Mouse (Mus musculus) heart, postnatal 0 days (tissue): ENCODE results near the gene Urm1. TPM values are rescaled to one million over a fixed set of nuclear protein-coding genes. Genes with fewer than 3 reads are reported as not detected.

Experiments used
- ATAC-seq: fragments of 200-750 bp; cut with Nextera tagmentation; 2 replicates; pipeline ENCODE4 v1.8.0; 2017; ENCODE audit warnings: low read depth, moderate number of reproducible peaks, moderate library complexity; ENCODE audit not compliant: insufficient read depth
- DNase-seq: peaks from one replicate; pipeline ENCODE4 v3.0.0-alpha.2; 2016; ENCODE audit warnings: low spot score
- H3K27ac ChIP-seq: fragments of 300-500 bp; sonication (generic); 2 replicates; pipeline ENCODE4 v1.5.1; 2014; ENCODE audit warnings: low read depth, mild to moderate bottlenecking
- H3K27me3 ChIP-seq: fragments of 300-500 bp; sonication (generic); 2 replicates; pipeline ENCODE4 v1.6.1; 2014; ENCODE audit warnings: low read length, mixed read lengths; ENCODE audit not compliant: control insufficient read depth, insufficient read depth
- H3K36me3 ChIP-seq: fragments of 300-500 bp; sonication (generic); replicated peaks from 2 replicates; pipeline ENCODE4 v1.6.1; 2014; ENCODE audit warnings: low read length, mixed read lengths; ENCODE audit not compliant: control insufficient read depth, insufficient read depth
- H3K4me1 ChIP-seq: fragments of 300-500 bp; sonication (generic); 2 replicates; pipeline ENCODE4 v1.6.1; 2014; ENCODE audit warnings: antibody characterized with exemption; ENCODE audit not compliant: control insufficient read depth, insufficient read depth
- H3K4me2 ChIP-seq: fragments of 300-500 bp; sonication (generic); 2 replicates; pipeline ENCODE4 v1.6.1; 2014; ENCODE audit warnings: low read depth, mild to moderate bottlenecking, low read length, moderate library complexity
- H3K4me3 ChIP-seq: fragments of 300-500 bp; sonication (generic); 2 replicates; pipeline ENCODE4 v1.5.1; 2014; ENCODE audit warnings: low read depth, low read length
- H3K9ac ChIP-seq: fragments of 300-500 bp; sonication (generic); replicated peaks from 2 replicates; pipeline ENCODE4 v1.6.1; 2014; ENCODE audit warnings: low read depth, low read length, mixed read lengths
- H3K9me3 ChIP-seq: fragments of 300-500 bp; sonication (generic); replicated peaks from 2 replicates; pipeline ENCODE4 v1.6.1; 2016; ENCODE audit warnings: low read length; ENCODE audit not compliant: control insufficient read depth
- CTCF ChIP-seq: IDR thresholded peaks from 2 replicates; pipeline ENCODE4 v1.5.1; 2016; ENCODE audit warnings: antibody characterized with exemption, control low read depth, low read depth
- EP300 ChIP-seq: IDR thresholded peaks from 2 replicates; pipeline ENCODE4 v1.6.1; 2016; ENCODE audit warnings: antibody characterized with exemption, low read depth
- WGBS: fragments of 180-500 bp; shearing (Covaris S2); extraction: QIAGEN DNeasy Blood & Tissue Kit; methylation state at CpG from one replicate; pipeline ENCODE4 v1.1.7; 2014; 5-methylcytosine and 5-hydroxymethylcytosine counted together
- polyA plus RNA-seq: library from polyadenylated mRNA; unstranded; fragments of >200 nt; fragmentation: Nextera tagmentation; extraction: Ambion mirVana; gene quantifications from 2 replicates; pipeline ENCODE4 v1.2.1, GENCODE M21; 2015
- total RNA-seq: library from RNA; depleted of rRNA; stranded (reverse); fragments of >200 nt; gene quantifications from 2 replicates; pipeline ENCODE4 v1.2.3, GENCODE M21; 2014; ENCODE audit warnings: low replicate concordance

Gene Urm1
- total and polyA plus RNA-seq, 2 experiments from 2014 or later, result 14.2 to 30.0 TPM

GRCm38 (mm10) chr2:29857967-29858366 lies 38.1 kb downstream of the Urm1 start:
- ATAC-seq (no peak), DNase-seq (no peak)
- H3K9me3 ChIP-seq, result no peaks in the 10 kb centered on the region
- no peak overlapping the region for H3K9ac ChIP-seq
- no peak overlapping the region for H3K4me3 ChIP-seq
- H3K27me3 ChIP-seq, result no peaks in the 10 kb centered on the region
- no peaks in the 10 kb centered on the region for H3K4me1 ChIP-seq
- no peaks in the 10 kb centered on the region for H3K36me3 ChIP-seq
- no peak overlapping the region for H3K27ac ChIP-seq
- no peak for TF ChIP-seq EP300
- TF ChIP-seq CTCF, result no peak
- 66% methylated on average over 5 of the region's 5 CpGs for WGBS
- no peak overlapping the region for H3K4me2 ChIP-seq

GRCm38 (mm10) chr2:29858748-29859473 lies 39.0 kb downstream of the Urm1 start:
- H3K27me3 ChIP-seq, result no peaks in the 10 kb centered on the region
- no peaks in the 10 kb centered on the region for H3K9me3 ChIP-seq
- TF ChIP-seq EP300 (no peak), CTCF (peak; percentile 60)
- H3K4me1 ChIP-seq, result no peaks in the 10 kb centered on the region
- H3K27ac ChIP-seq, result no peak overlapping the region
- no peak overlapping the region for H3K4me3 ChIP-seq
- no peak overlapping the region for H3K9ac ChIP-seq
- ATAC-seq (no peak), DNase-seq (peak; percentile 30)
- H3K36me3 ChIP-seq, result no peaks in the 10 kb centered on the region
- WGBS, result 7% methylated on average over 5 of the region's 5 CpGs
- no peak overlapping the region for H3K4me2 ChIP-seq

GRCm38 (mm10) chr2:29865125-29865524 lies 45.2 kb downstream of the Urm1 start:
- 70% methylated on average over 4 of the region's 4 CpGs for WGBS
- H3K4me2 ChIP-seq, result no peak overlapping the region
- no peaks in the 10 kb centered on the region for H3K9me3 ChIP-seq
- no peaks in the 10 kb centered on the region for H3K36me3 ChIP-seq
- no peak for TF ChIP-seq EP300
- no peak for TF ChIP-seq CTCF
- H3K4me3 ChIP-seq, result no peak overlapping the region
- peaks cover 5% of the 10 kb centered on the region; the same call in 1 of the 2 replicates for H3K4me1 ChIP-seq
- H3K27me3 ChIP-seq, result no peaks in the 10 kb centered on the region
- no peak for ATAC-seq
- H3K27ac ChIP-seq, result no peak overlapping the region
- H3K9ac ChIP-seq, result no peak overlapping the region
- no peak for DNase-seq

- Histone ChIP-seq H3K4me2 (peak within 1 kb of the TSS; percentile 73), H3K4me3 (peak within 1 kb of the TSS; percentile 49), H3K9ac (peak within 1 kb of the TSS; percentile 34; the same call in 1 of the 2 replicates), H3K9me3 (no peaks in the 10 kb centered on the region), H3K27me3 (no peaks in the 10 kb centered on the region), H3K36me3 (no peaks in the 10 kb centered on the region), H3K27ac (peak within 1 kb of the TSS; percentile 60), H3K4me1 (peaks cover 5% of the 10 kb centered on the region; the same call in 1 of the 2 replicates)
- WGBS, result under 1% methylated on average over 42 of the region's 44 CpGs
- DNase-seq (peak; percentile 92), ATAC-seq (peak; percentile 89)
- TF ChIP-seq CTCF (peak; percentile 92), EP300 (no peak)
These were observed 49.2 kb downstream of the Urm1 start, which contains the start of gene Cercam for GRCm38 (mm10) chr2:29868949-29869645. TSS of gene Cercam (plus strand) at chr2:29869164.

- H3K27me3 ChIP-seq, result no peaks in the 10 kb centered on the region
- DNase-seq (peak; percentile 25), ATAC-seq (peak; percentile 36)
- no peaks in the 10 kb centered on the region for H3K36me3 ChIP-seq
- peak overlapping the region; percentile 73 for H3K4me2 ChIP-seq
- H3K9ac ChIP-seq, result peak overlapping the region; percentile 34; the same call in 1 of the 2 replicates
- peak overlapping the region; percentile 49 for H3K4me3 ChIP-seq
- H3K4me1 ChIP-seq, result peaks cover 5% of the 10 kb centered on the region; the same call in 1 of the 2 replicates
- peak overlapping the region; percentile 60 for H3K27ac ChIP-seq
- WGBS, result 10% methylated on average over 17 of the region's 17 CpGs
- TF ChIP-seq CTCF (no peak), EP300 (no peak)
- H3K9me3 ChIP-seq, result no peaks in the 10 kb centered on the region
These were observed 50.0 kb downstream of the Urm1 start for GRCm38 (mm10) chr2:29869646-29870451.
